8 mouse cellular contexts compared by ENCODE assay signal in genomic region chr16:57755241-57755640, GRCm38 (mm10). TPM values are rescaled to one million over a fixed set of nuclear protein-coding genes. Genes with fewer than 3 reads are reported as not detected.
DNase-seq lines count a peak whose midpoint lies in the region; ATAC-seq and TF ChIP-seq lines count a peak whose summit lies in the region.

No protein-coding gene starts in this region.

- no peaks in the 10 kb centered on the region for H3K9me3 ChIP-seq in lung, embryonic 16.5 days (ENCODE audit: control insufficient read depth, low read length)
- H3K9me3 ChIP-seq in liver, embryonic 11.5 days (ENCODE audit: control insufficient read depth, low read length) = no peaks in the 10 kb centered on the region

- no peaks in the 10 kb centered on the region for H3K36me3 ChIP-seq in lung, embryonic 16.5 days (ENCODE audit: control insufficient read depth, insufficient read depth, low read length)
- H3K36me3 ChIP-seq in liver, embryonic 11.5 days (ENCODE audit: control insufficient read depth, insufficient read depth, low read length) = no peaks in the 10 kb centered on the region

- H3K27me3 ChIP-seq in lung, embryonic 16.5 days (ENCODE audit: control insufficient read depth, insufficient read depth, low read depth, low read length) = peaks cover 18% of the 10 kb centered on the region
- H3K27me3 ChIP-seq in liver, embryonic 11.5 days (replicated peaks; ENCODE audit: control insufficient read depth, insufficient read depth, low read length) = 0 out of 2 replicates have a peak, but pooled peaks cover 3% of the 10 kb centered on the region

- H3K4me1 ChIP-seq in lung, embryonic 16.5 days (replicated peaks; ENCODE audit: control insufficient read depth, insufficient read depth, low read length) = peaks cover 7% of the 10 kb centered on the region; the same call in 1 of the 2 replicates
- H3K4me1 ChIP-seq in lung, adult 2 months (ENCODE audit: control insufficient read depth, insufficient read depth, low read length) = no peaks in the 10 kb centered on the region; the same call in 1 of the 2 replicates
- H3K4me1 ChIP-seq in liver, embryonic 11.5 days (replicated peaks; ENCODE audit: control insufficient read depth, insufficient read depth, low read length) = peaks cover 3% of the 10 kb centered on the region

- peak; percentile 26; the same call in 1 of the 2 replicates for ATAC-seq in lung, embryonic 16.5 days (ENCODE audit: low read depth)
- ATAC-seq in liver, embryonic 11.5 days (replicated peaks; ENCODE audit: low FRiP score) = 0 out of 2 replicates have a peak, but pooled peaks have one; percentile 23

- H3K9ac ChIP-seq in lung, embryonic 16.5 days (ENCODE audit: low read length) = no peak overlapping the region
- H3K9ac ChIP-seq in liver, embryonic 11.5 days (ENCODE audit: low read depth, low read length) = no peak overlapping the region

- H3K4me3 ChIP-seq in lung, embryonic 16.5 days (ENCODE audit: low read length) = peak overlapping the region; percentile 39
- no peak overlapping the region for H3K4me3 ChIP-seq in lung, adult 2 months (replicated peaks; ENCODE audit: extremely low read depth, low read depth, low read length)
- H3K4me3 ChIP-seq in liver, embryonic 11.5 days (ENCODE audit: low read depth, low read length) = peak overlapping the region; percentile 27; the same call in 1 of the 2 replicates

- 12% methylated on average over 12 of the region's 12 CpGs for WGBS in lung, embryonic 16.5 days
- 15% methylated on average over 12 of the region's 12 CpGs for whole genome bisulfite sequencing in lung, adult 2 months
- WGBS in liver, embryonic 11.5 days = 30% methylated on average over 12 of the region's 12 CpGs

- no peak for TF ChIP-seq POLR2A in lung, adult 2 months (IDR thresholded peaks at IDR 0.05; ENCODE audit: borderline replicate concordance, extremely low read depth, low read depth, low read length)

- DNase-seq in lung, adult 2 months = no peak
- DNase-seq in embryo, embryonic 11 days = peak; percentile 44
- DNase-seq in heart, adult 8-10 months (ENCODE audit: low spot score) = peak; percentile 40
- peak; percentile 30 for DNase-seq in kidney, postnatal 10 days
- no peak for DNase-seq in liver, embryonic 11.5 days (ENCODE audit: low spot score)
- peak; percentile 53 for DNase-seq in right cerebral cortex, postnatal 25 days
- no peak for DNase-seq in c-Kit-positive CD71-positive TER-119-positive erythroid progenitor cells, embryonic 14.5 days (ENCODE audit: low spot score)

- peak overlapping the region; percentile 60 for H3K4me2 ChIP-seq in lung, embryonic 16.5 days (ENCODE audit: low read depth, low read length)
- peak overlapping the region; percentile 59 for H3K4me2 ChIP-seq in liver, embryonic 11.5 days

- TF ChIP-seq CTCF in lung, adult 2 months (IDR thresholded peaks at IDR 0.05; ENCODE audit: insufficient read depth, low read length) = no peak

- H3K27ac ChIP-seq in lung, embryonic 16.5 days (ENCODE audit: low read length) = no peak overlapping the region
- H3K27ac ChIP-seq in liver, embryonic 11.5 days (ENCODE audit: low read depth, low read length) = no peak overlapping the region

RNA-seq across cellular contexts. Expression of gene Col8a1, which starts 0.7 kb away (rescaled TPM):
- polyA plus RNA-seq in lung, embryonic 16.5 days (2015; fragmentation: Nextera tagmentation; extraction: Ambion mirVana) = 2.3 and 2.6 TPM in 2 replicates
- 1.7 and 3.6 TPM in 2 replicates for polyA plus RNA-seq in lung, adult 2 months (2012; rRNA removed)
- total RNA-seq in heart, adult 8-10 months (2022) = 1 to 10 TPM; 5.0 to 8.6 (median 5.4) TPM
- polyA plus RNA-seq in liver, embryonic 11.5 days (2014; fragmentation: Nextera tagmentation; extraction: Ambion mirVana) = 0.41 and 0.74 TPM in 2 replicates

Comparison
In these comparisons a context has a peak if more than half of its experiments do, and no peak if none do; other contexts are left out.
1. DNase-seq: peak in embryo, embryonic 11 days (single experiment), heart, adult 8-10 months (single experiment), kidney, postnatal 10 days (single experiment) and right cerebral cortex, postnatal 25 days (single experiment); none in lung, adult 2 months (single experiment), liver, embryonic 11.5 days (single experiment) and c-Kit-positive CD71-positive TER-119-positive erythroid progenitor cells, embryonic 14.5 days (single experiment).